Mouse (Mus musculus) hindbrain, postnatal 0 days (tissue): ENCODE measurements around the gene Ehbp1. TPM values are rescaled to one million over a fixed set of nuclear protein-coding genes. Genes with fewer than 3 reads are reported as not detected.

Source experiments
- ATAC-seq: fragments of 200-750 bp; cut with Nextera tagmentation; 2 replicates; pipeline ENCODE4 v1.8.0; 2017; ENCODE audit warnings: mild to moderate bottlenecking, moderate TSS enrichment, moderate library complexity
- DNase-seq: peaks from one replicate; pipeline ENCODE4 v3.0.0-alpha.2; 2015; ENCODE audit warnings: low spot score
- H3K27ac ChIP-seq: fragments of 300-500 bp; sonication (generic); 2 replicates; pipeline ENCODE4 v1.5.1; 2014; ENCODE audit warnings: mild to moderate bottlenecking
- H3K27me3 ChIP-seq: fragments of 300-500 bp; sonication (generic); 2 replicates; pipeline ENCODE4 v1.6.1; 2014; ENCODE audit warnings: low read length, mixed read lengths; ENCODE audit not compliant: insufficient read depth
- H3K36me3 ChIP-seq: fragments of 300-500 bp; sonication (generic); 2 replicates; pipeline ENCODE4 v1.6.1; 2014; ENCODE audit warnings: low read length, mixed read lengths; ENCODE audit not compliant: insufficient read depth
- H3K4me1 ChIP-seq: fragments of 300-500 bp; sonication (generic); 2 replicates; pipeline ENCODE4 v1.6.1; 2014; ENCODE audit warnings: antibody characterized with exemption, low read length, mixed read lengths; ENCODE audit not compliant: insufficient read depth
- H3K4me2 ChIP-seq: fragments of 300-500 bp; sonication (generic); 2 replicates; pipeline ENCODE4 v1.6.1; 2014; ENCODE audit warnings: low read depth, mild to moderate bottlenecking, low read length, moderate library complexity, mixed read lengths
- H3K4me3 ChIP-seq: fragments of 300-500 bp; sonication (generic); 2 replicates; pipeline ENCODE4 v1.5.1; 2014; ENCODE audit warnings: low read length
- H3K9ac ChIP-seq: fragments of 300-500 bp; sonication (generic); replicated peaks from 2 replicates; pipeline ENCODE4 v1.6.1; 2014; ENCODE audit warnings: mild to moderate bottlenecking, low read length, moderate library complexity, mixed read lengths
- H3K9me3 ChIP-seq: fragments of 300-500 bp; sonication (generic); 2 replicates; pipeline ENCODE4 v1.6.1; 2016; ENCODE audit warnings: low read length, mixed read lengths
- CTCF ChIP-seq: IDR thresholded peaks from 2 replicates; pipeline ENCODE4 v1.5.1; 2016; ENCODE audit warnings: antibody characterized with exemption, control low read depth, low read depth
- WGBS: fragments of 180-500 bp; shearing (Covaris S2); extraction: QIAGEN DNeasy Blood & Tissue Kit; methylation state at CpG from one replicate; pipeline ENCODE4 v1.1.7; 2014; 5-methylcytosine and 5-hydroxymethylcytosine counted together
- polyA plus RNA-seq: library from polyadenylated mRNA; unstranded; fragments of >200 nt; fragmentation: Nextera tagmentation; extraction: Ambion mirVana; gene quantifications from 2 replicates; pipeline ENCODE4 v1.2.1, GENCODE M21; 2015
- total RNA-seq: library from RNA; depleted of rRNA; stranded (reverse); fragments of >200 nt; gene quantifications from 2 replicates; pipeline ENCODE4 v1.2.3, GENCODE M21; 2014

The Ehbp1 gene
- total and polyA plus RNA-seq, 2 experiments from 2014 or later: 14.9 to 19.4 TPM

DNA sequence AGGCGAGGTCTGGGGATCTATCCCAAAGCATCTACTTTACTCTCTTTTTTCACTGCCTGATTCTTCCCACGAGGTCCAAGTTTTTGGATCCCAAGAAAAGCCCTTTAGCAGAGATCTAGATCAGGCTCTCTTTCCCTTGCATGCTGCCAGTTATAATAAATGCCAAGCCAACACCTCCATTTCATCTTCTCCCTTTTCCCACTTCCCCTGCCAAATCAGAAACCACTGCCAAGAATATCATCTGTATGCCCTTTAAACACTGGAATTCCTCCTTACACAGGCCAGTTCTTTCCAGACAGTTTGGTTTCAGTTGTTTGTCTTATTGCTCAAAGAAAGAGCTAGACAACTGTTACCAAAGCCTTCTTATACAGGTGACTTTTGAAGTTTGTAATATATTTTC is 27.7 kb upstream of the Ehbp1 start:
- ATAC-seq: no peak
- DNase-seq: no peak
- 75% methylated on average over 2 of the region's 2 CpGs for WGBS
- Histone ChIP-seq H3K4me2 (no peak overlapping the region), H3K4me1 (no peaks in the 10 kb centered on the region), H3K9ac (no peak overlapping the region), H3K36me3 (no peaks in the 10 kb centered on the region), H3K9me3 (no peaks in the 10 kb centered on the region), H3K27me3 (no peaks in the 10 kb centered on the region), H3K4me3 (no peak overlapping the region), H3K27ac (no peak overlapping the region)
- TF ChIP-seq CTCF: no peak

DNA sequence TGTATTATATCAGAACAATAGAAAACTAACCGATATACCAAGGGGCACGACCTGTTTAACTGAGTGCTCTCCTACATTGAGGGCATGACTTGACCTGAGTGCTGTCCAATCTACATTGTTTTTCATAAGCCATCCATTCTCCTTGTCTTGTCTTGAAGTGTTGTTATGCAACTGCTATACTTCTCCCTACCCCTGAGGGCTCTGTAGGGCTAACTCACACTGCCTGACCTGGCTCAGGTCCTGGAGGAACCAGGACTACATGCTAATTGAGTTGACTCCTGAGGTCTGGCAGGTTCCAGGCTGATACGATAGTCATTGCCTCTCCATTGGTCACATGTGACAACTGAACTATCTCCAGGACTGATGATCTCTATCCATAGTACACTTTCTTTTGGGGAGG is 26.5 kb upstream of the Ehbp1 start:
- no peak overlapping the region for H3K4me3 ChIP-seq
- no peak overlapping the region for H3K4me2 ChIP-seq
- no peaks in the 10 kb centered on the region for H3K4me1 ChIP-seq
- 92% methylated on average over 3 of the region's 3 CpGs for WGBS
- DNase-seq: no peak
- no peak for TF ChIP-seq CTCF
- no peaks in the 10 kb centered on the region for H3K9me3 ChIP-seq
- no peak for ATAC-seq
- H3K36me3 ChIP-seq: no peaks in the 10 kb centered on the region
- no peaks in the 10 kb centered on the region for H3K27me3 ChIP-seq
- H3K9ac ChIP-seq: no peak overlapping the region
- no peak overlapping the region for H3K27ac ChIP-seq

DNA sequence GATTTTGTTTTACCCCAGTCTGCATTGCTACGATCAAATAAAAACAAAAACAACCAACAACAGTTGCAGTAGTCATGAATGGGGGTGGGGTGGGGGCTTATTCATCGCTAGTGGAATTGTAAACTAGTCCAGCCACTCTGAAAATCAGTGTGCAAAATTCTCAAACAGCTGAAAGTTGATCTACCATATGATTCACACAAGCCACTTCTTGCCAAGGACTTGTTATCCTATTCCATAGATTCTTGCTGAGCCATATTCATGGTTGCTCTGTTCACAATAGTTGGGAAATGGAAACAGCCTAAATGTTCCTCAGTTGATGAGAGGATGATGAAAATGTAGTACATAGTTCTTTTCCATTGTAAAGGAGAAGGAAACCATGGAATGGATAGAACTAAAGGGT is 24.4 kb upstream of the Ehbp1 start:
- DNase-seq: no peak
- Histone ChIP-seq H3K4me3 (no peak overlapping the region), H3K9me3 (no peaks in the 10 kb centered on the region), H3K4me2 (no peak overlapping the region), H3K4me1 (no peaks in the 10 kb centered on the region), H3K27ac (no peak overlapping the region), H3K9ac (no peak overlapping the region), H3K36me3 (no peaks in the 10 kb centered on the region), H3K27me3 (no peaks in the 10 kb centered on the region)
- WGBS: 80% methylated on average over 2 of the region's 2 CpGs
- ATAC-seq: no peak
- TF ChIP-seq CTCF: no peak

DNA sequence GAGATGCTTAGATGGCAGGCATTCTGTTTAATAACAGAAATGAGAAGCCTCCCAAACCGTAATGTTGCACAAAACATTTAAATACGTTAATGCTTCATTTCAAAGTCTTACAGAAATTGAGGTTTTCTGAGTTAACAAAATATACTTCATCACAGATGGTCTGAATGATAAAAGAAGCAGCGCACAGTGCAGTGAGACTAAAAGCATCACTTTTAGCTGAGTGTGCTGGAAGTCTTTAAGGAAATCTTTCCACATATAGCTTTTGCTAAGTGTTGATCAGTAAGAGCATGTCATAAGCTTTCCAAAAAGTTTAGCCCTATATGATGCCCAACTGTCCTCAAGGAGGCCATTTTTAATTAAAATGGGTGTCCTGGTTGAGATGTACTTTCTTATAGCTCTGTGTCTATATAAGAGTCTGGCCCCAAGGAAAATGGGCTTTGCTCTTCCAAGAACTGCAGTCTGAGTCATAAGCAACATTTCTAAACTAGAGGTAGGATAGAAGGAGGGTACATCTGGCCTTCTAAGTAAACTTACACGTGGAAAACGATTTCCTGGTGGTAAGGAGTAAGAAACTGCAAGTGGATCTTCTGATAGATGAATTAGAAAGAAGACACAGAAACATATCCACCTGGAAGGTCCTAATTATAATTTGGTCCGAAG is 12.0 kb upstream of the Ehbp1 start:
- no peaks in the 10 kb centered on the region for H3K36me3 ChIP-seq
- no peaks in the 10 kb centered on the region for H3K27me3 ChIP-seq
- no peak for TF ChIP-seq CTCF
- no peaks in the 10 kb centered on the region for H3K4me1 ChIP-seq
- no peaks in the 10 kb centered on the region for H3K9me3 ChIP-seq
- no peak overlapping the region for H3K4me3 ChIP-seq
- WGBS: 89% methylated on average over 6 of the region's 6 CpGs
- H3K27ac ChIP-seq: no peak overlapping the region
- no peak overlapping the region for H3K9ac ChIP-seq
- H3K4me2 ChIP-seq: no peak overlapping the region
- DNase-seq (no peak), ATAC-seq (no peak)

GRCm38 (mm10) chr11:22349945-22350344 is 7.9 kb upstream of the Ehbp1 start:
- no peaks in the 10 kb centered on the region for H3K9me3 ChIP-seq
- H3K27ac ChIP-seq: no peak overlapping the region
- ATAC-seq (no peak), DNase-seq (no peak)
- no peak for TF ChIP-seq CTCF
- H3K4me2 ChIP-seq: no peak overlapping the region
- H3K4me1 ChIP-seq: peaks cover 4% of the 10 kb centered on the region; the same call in 1 of the 2 replicates
- H3K36me3 ChIP-seq: no peaks in the 10 kb centered on the region
- WGBS: 65% methylated on average over 2 of the region's 2 CpGs
- H3K27me3 ChIP-seq: no peaks in the 10 kb centered on the region
- H3K9ac ChIP-seq: no peak overlapping the region
- H3K4me3 ChIP-seq: no peak overlapping the region

DNA sequence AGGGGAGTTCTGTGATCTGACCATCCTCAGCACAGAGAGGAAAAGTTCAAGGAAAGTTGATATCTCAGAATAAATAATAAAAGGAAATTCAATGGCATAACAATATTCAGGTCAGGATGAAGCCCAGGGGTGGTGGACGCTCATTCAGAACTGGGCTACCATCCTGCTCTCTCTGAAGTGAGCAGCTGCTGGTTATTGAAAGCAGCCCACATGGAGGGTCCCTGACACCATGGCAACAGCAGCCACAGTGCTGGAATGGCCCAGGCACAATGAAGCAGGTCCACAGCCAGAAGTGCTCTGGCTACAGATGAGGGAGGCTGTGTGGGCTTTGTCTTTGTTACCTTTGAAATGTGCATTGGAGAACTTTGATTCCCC is 6.4 kb upstream of the Ehbp1 start:
- H3K9me3 ChIP-seq: no peaks in the 10 kb centered on the region
- ATAC-seq (peak; percentile 97), DNase-seq (peak; percentile 79)
- H3K4me2 ChIP-seq: no peak overlapping the region
- no peaks in the 10 kb centered on the region for H3K27me3 ChIP-seq
- no peak overlapping the region for H3K4me3 ChIP-seq
- WGBS: 13% methylated on average over 1 of the region's 1 CpGs
- H3K36me3 ChIP-seq: no peaks in the 10 kb centered on the region
- H3K9ac ChIP-seq: no peak overlapping the region
- peak overlapping the region; percentile 69; the same call in 1 of the 2 replicates for H3K27ac ChIP-seq
- H3K4me1 ChIP-seq: peaks cover 4% of the 10 kb centered on the region; the same call in 1 of the 2 replicates
- TF ChIP-seq CTCF: no peak
